Mouse (Mus musculus) myocyte (in vitro differentiated cells): ENCODE results near the gene Ly6g5b. TPM values are rescaled to one million over a fixed set of nuclear protein-coding genes. Genes with fewer than 3 reads are reported as not detected.

ENCODE experiments used
- H3K27me3 ChIP-seq: one replicate; pipeline ENCODE4 v1.6.1; 2011; ENCODE audit not compliant: control insufficient read depth, insufficient read depth, insufficient read length
- H3K36me3 ChIP-seq: one replicate; pipeline ENCODE4 v1.6.1; 2011; ENCODE audit not compliant: control insufficient read depth, insufficient read depth
- H3K4me2 ChIP-seq: one replicate; pipeline ENCODE4 v1.6.1; 2011; ENCODE audit warnings: low read depth, control low read depth
- H3K4me3 ChIP-seq: one replicate; pipeline ENCODE4 v1.5.1; 2011; ENCODE audit warnings: mild to moderate bottlenecking, control low read depth, moderate library complexity
- H3K79me2 ChIP-seq: one replicate; pipeline ENCODE4 v1.6.1; 2011; ENCODE audit not compliant: control insufficient read depth, insufficient read depth
- H3ac ChIP-seq: one replicate; pipeline ENCODE4 v1.6.1; 2011; ENCODE audit not compliant: control insufficient read depth, insufficient read length
- CEBPB ChIP-seq: IDR thresholded peaks from 2 replicates; pipeline ENCODE4 v1.6.1; 2011; ENCODE audit warnings: mild to moderate bottlenecking, moderate library complexity; ENCODE audit not compliant: poor library complexity, insufficient read depth, severe bottlenecking
- E2F4 ChIP-seq: IDR thresholded peaks from one replicate; pipeline ENCODE4 v1.6.1; 2011; ENCODE audit warnings: mild to moderate bottlenecking, control low read depth, moderate library complexity; ENCODE audit not compliant: insufficient read depth
- MAX ChIP-seq: IDR thresholded peaks from one replicate; pipeline ENCODE4 v1.6.1; 2011; ENCODE audit warnings: low read depth, mild to moderate bottlenecking, control low read depth
- MYOD1 ChIP-seq, 3 experiments: IDR thresholded peaks; one replicate each; pipeline ENCODE4 v1.6.1; 2011; ENCODE audit warnings: control low read depth in 2 of 3, low read depth in 2 of 3, mild to moderate bottlenecking in 2 of 3, moderate library complexity in 1 of 3; ENCODE audit not compliant: insufficient read length in 2 of 3, control insufficient read depth in 1 of 3
- MYOG ChIP-seq, 3 experiments: IDR thresholded peaks; one replicate each; pipeline ENCODE4 v1.6.1; 2011; ENCODE audit warnings: control low read depth in 2 of 3, low read depth in 2 of 3, mild to moderate bottlenecking in 2 of 3; ENCODE audit not compliant: insufficient read length in 2 of 3, control insufficient read depth in 1 of 3, insufficient read depth in 1 of 3
- POLR2A ChIP-seq: IDR thresholded peaks from one replicate; pipeline ENCODE4 v1.6.1; 2011; ENCODE audit warnings: low read depth, mild to moderate bottlenecking, control low read depth, moderate library complexity; ENCODE audit not compliant: insufficient read length
- POLR2AphosphoS2 ChIP-seq: IDR thresholded peaks from one replicate; pipeline ENCODE4 v1.6.1; 2011; ENCODE audit warnings: low read depth, control low read depth; ENCODE audit not compliant: insufficient read length
- REST ChIP-seq: IDR thresholded peaks from one replicate; pipeline ENCODE4 v1.6.1; 2011; ENCODE audit warnings: mild to moderate bottlenecking, control low read depth, moderate library complexity; ENCODE audit not compliant: insufficient read depth, insufficient read length
- SRF ChIP-seq: IDR thresholded peaks from one replicate; pipeline ENCODE4 v1.6.1; 2011; ENCODE audit warnings: low read depth; ENCODE audit not compliant: control insufficient read depth, insufficient read length
- TCF12 ChIP-seq: IDR thresholded peaks from one replicate; pipeline ENCODE4 v1.6.1; 2011; ENCODE audit warnings: mild to moderate bottlenecking, control low read depth; ENCODE audit not compliant: poor library complexity, insufficient read depth, severe bottlenecking
- TCF3 ChIP-seq: IDR thresholded peaks from one replicate; pipeline ENCODE4 v1.6.1; 2011; ENCODE audit warnings: low read depth, control low read depth; ENCODE audit not compliant: insufficient read length
- USF1 ChIP-seq: IDR thresholded peaks from one replicate; pipeline ENCODE4 v1.6.1; 2011; ENCODE audit warnings: low read depth, mild to moderate bottlenecking, control low read depth, moderate library complexity
- polyA plus RNA-seq: library from polyadenylated mRNA; unstranded; fragments of >200 nt; fragmentation: generic; extraction: Trizol; gene quantifications from one replicate; pipeline ENCODE4 v1.2.1, GENCODE M21; 2012; ENCODE audit warnings: missing spikeins

Gene Ly6g5b
- polyA plus RNA-seq, 1 experiment = 0.11 TPM

- H3K4me2 ChIP-seq = no peak overlapping the region
- H3K79me2 ChIP-seq = peaks cover 35% of the 10 kb centered on the region
- no peaks in the 10 kb centered on the region for H3K27me3 ChIP-seq
- peaks cover 48% of the 10 kb centered on the region for H3K36me3 ChIP-seq
- TF ChIP-seq USF1 = no peak
- TF ChIP-seq TCF12 = no peak
- no peak for TF ChIP-seq TCF3
- TF ChIP-seq MAX = no peak
- TF ChIP-seq POLR2A = no peak
- TF ChIP-seq MYOG (IDR thresholded peaks at IDR 0.05; ENCODE audit: control insufficient read depth in 1 of 3, insufficient read depth in 1 of 3, insufficient read length in 2 of 3, low read depth in 2 of 3) = no peak
- TF ChIP-seq SRF = no peak
- TF ChIP-seq CEBPB = no peak
- no peak overlapping the region for H3ac ChIP-seq
- H3K4me3 ChIP-seq = no peak overlapping the region
Measured at GRCm38 (mm10) chr17:35156461-35157200, 41.4 kb upstream of the Ly6g5b start.

DNA sequence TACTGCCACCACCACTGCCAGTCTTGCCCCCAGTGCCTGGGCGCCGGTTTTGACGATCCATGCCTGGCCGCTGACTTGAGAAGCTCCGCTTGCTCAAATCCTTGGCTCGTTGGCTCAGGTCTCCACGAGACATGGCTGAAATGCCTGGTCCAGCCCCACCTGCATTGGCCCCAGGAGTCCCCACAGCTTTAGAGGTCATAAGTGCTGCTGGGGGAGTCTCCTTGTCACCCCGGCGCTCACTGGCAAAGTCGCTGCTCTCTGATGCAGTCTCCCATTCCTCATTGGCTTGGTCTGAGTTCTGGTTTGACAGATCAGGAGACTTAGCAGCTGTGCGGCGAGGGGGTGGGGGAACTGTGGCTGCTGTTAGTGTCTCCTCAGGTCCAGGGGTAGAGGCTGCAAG is 40.2 kb upstream of the Ly6g5b start:
- Histone ChIP-seq H3K4me3 (no peak overlapping the region), H3K4me2 (no peak overlapping the region), H3ac (no peak overlapping the region), H3K36me3 (peaks cover 38% of the 10 kb centered on the region), H3K79me2 (peaks cover 23% of the 10 kb centered on the region), H3K27me3 (no peaks in the 10 kb centered on the region)
- TF ChIP-seq MYOG (IDR thresholded peaks at IDR 0.05; ENCODE audit: control insufficient read depth in 1 of 3, insufficient read depth in 1 of 3, insufficient read length in 2 of 3, low read depth in 2 of 3) = no peak
- TF ChIP-seq E2F4 = no peak
- no peak for TF ChIP-seq MAX
- no peak for TF ChIP-seq TCF12
- no peak for TF ChIP-seq USF1
- no peak for TF ChIP-seq MYOD1 (IDR thresholded peaks at IDR 0.05; ENCODE audit: control insufficient read depth in 1 of 3, insufficient read length in 2 of 3, low read depth in 2 of 3)
- no peak for TF ChIP-seq SRF
- no peak for TF ChIP-seq REST
- TF ChIP-seq TCF3 = no peak

DNA sequence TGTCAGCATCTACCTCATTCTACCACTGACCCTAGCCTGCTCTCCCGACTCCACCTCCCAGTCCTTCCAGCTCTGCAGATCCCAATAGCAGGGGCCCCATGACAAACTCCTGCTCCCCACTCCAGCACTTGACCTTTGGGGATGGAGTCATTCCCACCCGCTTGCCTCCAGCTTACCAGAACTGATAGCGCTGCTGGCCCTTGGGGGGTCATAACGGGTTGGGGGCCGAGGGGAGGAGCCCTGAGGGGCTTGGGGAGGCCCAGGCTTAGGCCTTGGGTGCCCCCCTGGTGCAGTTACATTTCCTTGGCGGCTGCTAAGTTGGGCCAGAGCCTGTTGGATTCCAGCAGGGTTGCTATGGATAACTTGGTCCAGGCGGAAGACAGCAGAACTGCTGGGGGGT is 39.4 kb upstream of the Ly6g5b start:
- TF ChIP-seq MYOD1 (IDR thresholded peaks at IDR 0.05; ENCODE audit: control insufficient read depth in 1 of 3, insufficient read length in 2 of 3, low read depth in 2 of 3) = no peak
- no peak for TF ChIP-seq MYOG (IDR thresholded peaks at IDR 0.05; ENCODE audit: control insufficient read depth in 1 of 3, insufficient read depth in 1 of 3, insufficient read length in 2 of 3, low read depth in 2 of 3)
- no peak for TF ChIP-seq POLR2AphosphoS2
- no peak for TF ChIP-seq SRF
- no peak for TF ChIP-seq TCF3
- no peak for TF ChIP-seq REST
- no peak for TF ChIP-seq E2F4
- H3ac ChIP-seq = no peak overlapping the region
- H3K79me2 ChIP-seq = peaks cover 15% of the 10 kb centered on the region
- no peak overlapping the region for H3K4me2 ChIP-seq
- peaks cover 39% of the 10 kb centered on the region for H3K36me3 ChIP-seq
- H3K27me3 ChIP-seq = no peaks in the 10 kb centered on the region
- H3K4me3 ChIP-seq = no peak overlapping the region

DNA sequence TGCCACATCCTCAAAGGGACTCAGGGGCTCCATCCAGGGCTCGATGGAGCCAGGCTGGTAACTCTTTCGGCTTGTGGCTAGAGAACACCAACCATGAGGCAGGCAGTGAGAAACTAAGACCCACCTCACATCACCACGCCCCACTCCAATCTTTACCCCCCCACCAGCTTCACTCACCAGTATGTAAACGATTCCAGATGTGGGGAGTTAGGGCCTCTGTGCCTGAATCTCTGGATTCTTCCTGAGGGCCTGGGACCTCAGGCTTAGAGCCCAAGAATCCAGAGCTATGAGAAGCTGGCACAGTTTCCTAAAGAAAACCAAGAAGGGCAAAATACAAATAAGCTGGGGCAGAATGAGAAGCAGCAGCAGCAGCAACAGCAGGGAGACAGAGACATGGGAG is 38.7 kb upstream of the Ly6g5b start:
- TF ChIP-seq REST (no peak), E2F4 (no peak), CEBPB (no peak), TCF3 (no peak), POLR2A (no peak), MYOD1 (IDR thresholded peaks at IDR 0.05; ENCODE audit: control insufficient read depth in 1 of 3, insufficient read length in 2 of 3, low read depth in 2 of 3) (no peak), TCF12 (no peak), USF1 (no peak), MAX (no peak), MYOG (IDR thresholded peaks at IDR 0.05; ENCODE audit: control insufficient read depth in 1 of 3, insufficient read depth in 1 of 3, insufficient read length in 2 of 3, low read depth in 2 of 3) (no peak), SRF (no peak), POLR2AphosphoS2 (no peak)

DNA sequence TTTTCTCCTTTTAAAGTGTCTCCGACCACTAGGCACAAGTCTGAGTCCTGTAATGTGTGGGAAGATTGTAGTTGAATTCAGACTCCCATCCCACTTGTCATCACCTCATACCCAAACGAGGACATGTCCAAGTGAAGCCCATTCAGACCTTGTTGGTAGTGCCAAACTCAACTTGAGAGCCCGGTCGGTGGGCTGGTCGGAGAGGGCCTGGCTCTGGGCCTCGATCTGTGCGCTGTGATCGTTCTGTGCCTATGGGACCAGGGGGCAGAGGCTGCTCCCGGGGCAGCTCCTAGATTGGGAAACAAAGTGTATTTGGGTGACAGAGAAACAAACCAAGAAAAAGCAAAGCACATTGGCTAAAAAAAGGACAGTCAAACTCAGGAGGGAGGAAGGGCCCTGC is 37.8 kb upstream of the Ly6g5b start:
- H3K4me3 ChIP-seq = no peak overlapping the region
- peaks cover 45% of the 10 kb centered on the region for H3K36me3 ChIP-seq
- TF ChIP-seq POLR2A = no peak
- TF ChIP-seq MAX = no peak
- no peak for TF ChIP-seq USF1
- TF ChIP-seq MYOD1 (IDR thresholded peaks at IDR 0.05; ENCODE audit: control insufficient read depth in 1 of 3, insufficient read length in 2 of 3, low read depth in 2 of 3) = no peak
- no peak for TF ChIP-seq SRF
- TF ChIP-seq E2F4 = no peak
- no peak for TF ChIP-seq POLR2AphosphoS2
- TF ChIP-seq REST = no peak
- no peak for TF ChIP-seq MYOG (IDR thresholded peaks at IDR 0.05; ENCODE audit: control insufficient read depth in 1 of 3, insufficient read depth in 1 of 3, insufficient read length in 2 of 3, low read depth in 2 of 3)
- TF ChIP-seq TCF12 = no peak
- TF ChIP-seq CEBPB = no peak
- no peak for TF ChIP-seq TCF3
- H3K4me2 ChIP-seq = no peak overlapping the region
- no peak overlapping the region for H3ac ChIP-seq
- no peaks in the 10 kb centered on the region for H3K27me3 ChIP-seq
- H3K79me2 ChIP-seq = peaks cover 8% of the 10 kb centered on the region

More for the DNA sequence above, 38.7 kb upstream of the Ly6g5b start:
- Histone ChIP-seq H3K27me3 (no peaks in the 10 kb centered on the region), H3ac (no peak overlapping the region), H3K79me2 (peaks cover 12% of the 10 kb centered on the region), H3K4me2 (no peak overlapping the region), H3K4me3 (no peak overlapping the region), H3K36me3 (peaks cover 41% of the 10 kb centered on the region)
